Mouse (Mus musculus) lung, adult 2 months (tissue): ENCODE results near the gene Pnpla2. TPM values are rescaled to one million over a fixed set of nuclear protein-coding genes. Genes with fewer than 3 reads are reported as not detected.
"Not testable (repeated sequence)": the region's sequence is repeated elsewhere in the genome, so short reads cannot be mapped to it uniquely, and the experiment has no call there.

Experiments
- DNase-seq: peaks from one replicate; pipeline ENCODE4 v3.0.0; 2022
- H3K4me1 ChIP-seq: fragments of 200-500 bp; 2 replicates; pipeline ENCODE4 v1.6.1; 2011; ENCODE audit warnings: low read length; ENCODE audit not compliant: control insufficient read depth, insufficient read depth
- H3K4me3 ChIP-seq: fragments of 200-500 bp; replicated peaks from 2 replicates; pipeline ENCODE3; 2011; ENCODE audit warnings: low read depth, mild to moderate bottlenecking, control low read depth, low read length; ENCODE audit errors: extremely low read depth
- CTCF ChIP-seq: fragments of 200-500 bp; IDR thresholded peaks from 2 replicates; pipeline ENCODE4 v1.5.1; 2011; ENCODE audit warnings: mild to moderate bottlenecking, low read length, control low read depth; ENCODE audit not compliant: insufficient read depth
- POLR2A ChIP-seq: fragments of 200-500 bp; IDR thresholded peaks from 2 replicates; pipeline ENCODE4 v1.6.1; 2011; ENCODE audit warnings: low read depth, mild to moderate bottlenecking, control low read depth, low read length, borderline replicate concordance; ENCODE audit errors: extremely low read depth
- WGBS: fragments of 180-500 bp; shearing (Covaris S2); methylation state at CpG from one replicate; pipeline ENCODE4 v1.1.7; 2018; 5-methylcytosine and 5-hydroxymethylcytosine counted together
- polyA plus RNA-seq: library from polyadenylated mRNA; depleted of rRNA; stranded (reverse); fragments of >200 nt; gene quantifications from 2 replicates; pipeline ENCODE4 v1.2.3, GENCODE M21; 2012

Gene Pnpla2
- polyA plus RNA-seq, 1 experiment = 289 TPM

GRCm38 (mm10) chr7:141443828-141444237, 11.2 kb upstream of the Pnpla2 start, which contains the start of gene Pidd1:
Pidd1 (minus strand) TSS chr7:141444025.
- H3K4me3 ChIP-seq = peak within 1 kb of the TSS; percentile 52
- H3K4me1 ChIP-seq = peaks cover 11% of the 10 kb centered on the region; the same call in 1 of the 2 replicates
- whole genome bisulfite sequencing = under 1% methylated on average over 25 of the region's 25 CpGs
- TF ChIP-seq POLR2A = peak; percentile 20; the same call in 1 of the 2 replicates
- no peak for TF ChIP-seq CTCF
- DNase-seq = peak; percentile 69

GRCm38 (mm10) chr7:141446374-141446773, 8.6 kb upstream of the Pnpla2 start:
- not testable (repeated sequence) for H3K4me1 ChIP-seq, H3K4me3 ChIP-seq, DNase-seq
- WGBS = 67% methylated on average over 3 of the region's 3 CpGs

- Histone ChIP-seq H3K4me1 (peaks cover 8% of the 10 kb centered on the region; the same call in 1 of the 2 replicates), H3K4me3 (peak within 1 kb of the TSS; percentile 98)
- peak; percentile 95 for DNase-seq
- TF ChIP-seq CTCF (no peak), POLR2A (peak; percentile 90)
- under 1% methylated on average over 63 of the region's 63 CpGs for WGBS
Measured at GRCm38 (mm10) chr7:141447110-141447991, 7.6 kb upstream of the Pnpla2 start, which contains the start of gene Rplp2. Rplp2 (plus strand) TSS chr7:141447370.

- peaks cover 14% of the 10 kb centered on the region for H3K4me1 ChIP-seq
- no peak overlapping the region for H3K4me3 ChIP-seq
- TF ChIP-seq POLR2A (no peak), CTCF (no peak)
- no peak for DNase-seq
Measured at GRCm38 (mm10) chr7:141451928-141452327, 3.1 kb upstream of the Pnpla2 start.

GRCm38 (mm10) chr7:141453636-141454035, 1.4 kb upstream of the Pnpla2 start:
- TF ChIP-seq POLR2A (no peak), CTCF (no peak)
- no peak overlapping the region for H3K4me3 ChIP-seq
- 45% methylated on average over 2 of the region's 2 CpGs for WGBS
- H3K4me1 ChIP-seq = peaks cover 12% of the 10 kb centered on the region
- no peak for DNase-seq

GRCm38 (mm10) chr7:141455610-141456314, 764 bp downstream of the Pnpla2 start:
- WGBS = under 1% methylated on average over 23 of the region's 23 CpGs
- Histone ChIP-seq H3K4me3 (peak overlapping the region; percentile 97), H3K4me1 (peaks cover 22% of the 10 kb centered on the region)
- DNase-seq = peak; percentile 83
- TF ChIP-seq POLR2A (peak; percentile 62; the same call in 1 of the 2 replicates), CTCF (no peak)

GRCm38 (mm10) chr7:141456739-141457138, 1.7 kb downstream of the Pnpla2 start:
- H3K4me3 ChIP-seq = peak overlapping the region; percentile 26
- WGBS = 40% methylated on average over 6 of the region's 6 CpGs
- peaks cover 22% of the 10 kb centered on the region for H3K4me1 ChIP-seq
- DNase-seq = peak; percentile 53
- TF ChIP-seq POLR2A (no peak), CTCF (no peak)

- H3K4me1 ChIP-seq = peaks cover 22% of the 10 kb centered on the region
- DNase-seq = no peak
Measured at GRCm38 (mm10) chr7:141457236-141457635, 2.2 kb downstream of the Pnpla2 start.

GRCm38 (mm10) chr7:141457986-141458660, 3.1 kb downstream of the Pnpla2 start:
- no peak overlapping the region for H3K4me3 ChIP-seq
- H3K4me1 ChIP-seq = peaks cover 23% of the 10 kb centered on the region
- TF ChIP-seq POLR2A (no peak), CTCF (peak; percentile 67)
- WGBS = 77% methylated on average over 15 of the region's 15 CpGs
- peak; percentile 53 for DNase-seq

More at GRCm38 (mm10) chr7:141457236-141457635, 2.2 kb downstream of the Pnpla2 start:
- TF ChIP-seq CTCF (no peak), POLR2A (no peak)
- H3K4me3 ChIP-seq = no peak overlapping the region
- WGBS = 86% methylated on average over 14 of the region's 14 CpGs
